Mouse (Mus musculus) thymus, adult 2 months (tissue): Measurements from ENCODE around the gene Tmem132d. TPM values are rescaled to one million over a fixed set of nuclear protein-coding genes. Genes with fewer than 3 reads are reported as not detected.

Experiments
- DNase-seq: peaks from one replicate; pipeline ENCODE4 v3.0.0; 2021
- H3K27ac ChIP-seq: fragments of 200-500 bp; 2 replicates; pipeline ENCODE4 v1.5.1; 2012; ENCODE audit warnings: low read length, control low read depth; ENCODE audit not compliant: control insufficient read depth, insufficient read depth
- H3K27me3 ChIP-seq: fragments of 200-500 bp; 2 replicates; pipeline ENCODE4 v1.6.1; 2012; ENCODE audit warnings: mild to moderate bottlenecking, low read length, moderate library complexity, mixed read lengths; ENCODE audit not compliant: control insufficient read depth, insufficient read depth
- H3K36me3 ChIP-seq: fragments of 200-500 bp; 2 replicates; pipeline ENCODE4 v1.6.1; 2012; ENCODE audit warnings: mild to moderate bottlenecking, low read length, moderate library complexity; ENCODE audit not compliant: control insufficient read depth, insufficient read depth
- H3K4me1 ChIP-seq: fragments of 200-500 bp; replicated peaks from 2 replicates; pipeline ENCODE4 v1.6.1; 2012; ENCODE audit warnings: low read length; ENCODE audit not compliant: control insufficient read depth, insufficient read depth
- H3K4me3 ChIP-seq: fragments of 200-500 bp; 2 replicates; pipeline ENCODE4 v1.5.1; 2012; ENCODE audit warnings: mild to moderate bottlenecking, low read length, control low read depth, moderate library complexity; ENCODE audit not compliant: control insufficient read depth, insufficient read depth
- CTCF ChIP-seq: fragments of 200-500 bp; IDR thresholded peaks from 2 replicates; pipeline ENCODE4 v1.5.1; 2012; ENCODE audit warnings: mild to moderate bottlenecking, control low read depth, low read length, moderate library complexity, borderline replicate concordance; ENCODE audit not compliant: control insufficient read depth, poor library complexity, insufficient read depth; ENCODE audit errors: extremely low read depth
- POLR2A ChIP-seq: fragments of 200-500 bp; IDR thresholded peaks from 2 replicates; pipeline ENCODE4 v1.6.1; 2012; ENCODE audit warnings: mild to moderate bottlenecking, low read length, control low read depth, moderate library complexity; ENCODE audit not compliant: control insufficient read depth, poor library complexity, insufficient read depth; ENCODE audit errors: extremely low read depth
- WGBS: fragments of 180-500 bp; shearing (Covaris S2); methylation state at CpG from one replicate; pipeline ENCODE4 v1.1.7; 2018; 5-methylcytosine and 5-hydroxymethylcytosine counted together
- polyA plus RNA-seq: library from polyadenylated mRNA; depleted of rRNA; stranded (reverse); fragments of >200 nt; gene quantifications from 2 replicates; pipeline ENCODE4 v1.2.3, GENCODE M21; 2012

The Tmem132d gene
- polyA plus RNA-seq, 1 experiment = 0.07 TPM

DNA sequence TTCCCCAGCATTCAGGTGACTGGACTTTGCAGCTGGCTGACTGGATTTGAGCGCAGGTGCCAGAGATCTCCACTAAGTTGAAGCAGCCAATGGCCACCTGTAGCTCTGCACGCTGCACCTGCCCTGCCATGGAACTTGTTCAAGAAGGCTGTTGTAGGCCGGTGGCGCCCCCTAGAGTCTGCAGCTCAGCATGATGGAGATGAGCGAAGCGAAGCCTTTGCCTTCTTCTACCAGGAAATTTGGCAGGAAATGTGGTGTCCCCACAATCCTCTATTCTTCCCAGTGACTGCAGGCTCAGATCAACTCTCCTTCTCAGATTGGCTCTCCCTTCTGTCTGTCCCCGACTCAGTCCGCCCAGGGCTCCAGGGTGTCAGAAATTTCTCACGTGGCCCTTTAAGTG is 4.0 kb upstream of the Tmem132d start:
- 21% methylated on average over 9 of the region's 9 CpGs for WGBS
- no peak overlapping the region for H3K4me3 ChIP-seq
- TF ChIP-seq CTCF (no peak), POLR2A (no peak)
- no peak for DNase-seq
- no peaks in the 10 kb centered on the region for H3K27me3 ChIP-seq
- no peak overlapping the region for H3K27ac ChIP-seq
- H3K4me1 ChIP-seq = no peaks in the 10 kb centered on the region
- no peaks in the 10 kb centered on the region for H3K36me3 ChIP-seq

DNA sequence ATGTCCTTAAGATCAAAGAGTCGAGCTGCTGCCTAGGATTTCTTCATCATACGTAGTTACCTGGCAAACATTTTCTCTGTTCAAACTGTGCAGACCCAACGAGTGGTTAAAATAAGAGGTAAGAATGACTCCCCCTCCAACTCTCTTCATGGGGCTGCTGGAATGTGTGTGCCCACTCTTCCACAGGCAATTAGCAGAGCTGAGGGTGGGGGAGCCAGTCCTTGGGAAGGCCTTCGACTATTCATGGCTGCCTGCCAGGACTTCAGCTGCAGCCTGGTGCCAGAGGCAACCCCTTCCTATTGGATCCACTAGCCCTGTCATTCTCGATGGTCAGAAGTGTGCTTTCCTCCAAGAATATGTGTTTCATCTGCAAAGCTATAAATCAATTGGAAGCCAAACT is 2.8 kb upstream of the Tmem132d start:
- H3K4me3 ChIP-seq = no peak overlapping the region
- no peaks in the 10 kb centered on the region for H3K4me1 ChIP-seq
- no peaks in the 10 kb centered on the region for H3K36me3 ChIP-seq
- TF ChIP-seq POLR2A = no peak
- no peak for TF ChIP-seq CTCF
- H3K27ac ChIP-seq = no peak overlapping the region
- H3K27me3 ChIP-seq = no peaks in the 10 kb centered on the region
- whole genome bisulfite sequencing = 69% methylated on average over 5 of the region's 5 CpGs
- no peak for DNase-seq

DNA sequence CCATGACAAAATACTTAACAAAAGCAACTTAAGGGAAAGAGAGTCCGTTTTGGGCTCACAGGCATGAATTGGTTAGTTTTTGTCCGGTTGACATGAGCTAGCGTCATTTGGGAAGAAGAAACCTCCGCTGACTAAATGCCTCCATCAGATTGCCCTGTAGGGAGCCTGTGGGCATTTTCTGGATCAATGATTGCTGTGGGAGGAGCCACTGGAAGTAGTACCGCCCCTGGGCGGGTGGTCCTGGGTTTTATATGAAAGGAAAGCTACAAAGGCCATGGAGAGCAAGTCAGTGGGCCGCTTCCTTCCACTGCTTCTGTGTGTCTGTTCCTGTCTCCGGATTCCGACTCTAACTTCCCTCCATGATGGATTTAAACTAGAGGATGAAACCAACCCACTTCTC is 909 bp upstream of the Tmem132d start:
- 51% methylated on average over 9 of the region's 9 CpGs for WGBS
- no peak for TF ChIP-seq POLR2A
- no peak for TF ChIP-seq CTCF

DNA sequence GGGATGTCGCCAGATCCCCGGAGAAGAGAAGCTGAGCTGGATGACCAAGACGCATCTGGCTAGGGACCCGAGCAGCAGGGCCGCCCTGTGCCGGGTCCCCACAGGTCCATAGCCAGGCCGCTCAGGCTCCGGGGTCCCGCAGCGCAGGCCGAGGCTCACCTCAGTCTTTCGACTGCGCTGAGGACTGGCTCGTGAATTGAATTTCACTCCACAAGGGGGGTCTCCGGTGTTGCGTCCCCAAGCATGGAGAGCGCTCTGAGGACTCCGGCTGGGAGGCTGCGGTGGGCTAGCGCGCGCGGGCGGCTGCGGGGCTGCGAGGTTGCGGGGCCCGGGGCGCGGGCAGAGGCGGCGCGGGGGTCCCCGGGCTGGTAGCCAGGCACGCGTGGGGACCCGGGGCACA is 455 bp downstream of the Tmem132d start:
- no peak for TF ChIP-seq CTCF
- TF ChIP-seq POLR2A = no peak
- no peaks in the 10 kb centered on the region for H3K36me3 ChIP-seq
- no peak for DNase-seq
- no peak overlapping the region for H3K4me3 ChIP-seq
- 10% methylated on average over 37 of the region's 37 CpGs for WGBS
- no peaks in the 10 kb centered on the region for H3K4me1 ChIP-seq
- no peak overlapping the region for H3K27ac ChIP-seq
- no peaks in the 10 kb centered on the region for H3K27me3 ChIP-seq

More for the DNA sequence above, 909 bp upstream of the Tmem132d start:
- no peak for DNase-seq
- Histone ChIP-seq H3K27ac (no peak overlapping the region), H3K27me3 (no peaks in the 10 kb centered on the region), H3K36me3 (no peaks in the 10 kb centered on the region), H3K4me1 (no peaks in the 10 kb centered on the region), H3K4me3 (no peak overlapping the region)

DNA sequence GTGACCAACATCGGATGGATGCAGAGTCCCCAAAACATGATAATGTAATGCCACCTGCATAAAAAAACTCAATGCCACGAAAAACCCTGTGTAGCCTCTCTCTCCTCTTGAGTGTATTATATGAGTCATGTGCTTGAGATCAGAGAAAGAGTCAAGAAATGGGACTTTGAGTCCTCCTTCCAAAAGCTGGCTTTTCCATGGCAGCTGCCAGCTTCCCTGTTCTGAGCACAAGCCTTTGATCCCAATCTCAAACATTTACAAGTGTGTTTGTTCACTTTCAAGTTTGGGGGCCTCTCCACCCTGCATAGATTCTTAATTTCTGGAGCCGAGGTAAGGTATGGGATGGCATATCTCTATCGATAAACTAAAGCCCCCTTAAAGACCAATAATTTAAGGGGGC is 8.2 kb downstream of the Tmem132d start:
- Histone ChIP-seq H3K4me3 (no peak overlapping the region), H3K27me3 (no peaks in the 10 kb centered on the region), H3K36me3 (no peaks in the 10 kb centered on the region), H3K27ac (no peak overlapping the region), H3K4me1 (no peaks in the 10 kb centered on the region)
- WGBS = 84% methylated on average over 4 of the region's 4 CpGs
- DNase-seq = no peak
- TF ChIP-seq CTCF = no peak
- TF ChIP-seq POLR2A = no peak

DNA sequence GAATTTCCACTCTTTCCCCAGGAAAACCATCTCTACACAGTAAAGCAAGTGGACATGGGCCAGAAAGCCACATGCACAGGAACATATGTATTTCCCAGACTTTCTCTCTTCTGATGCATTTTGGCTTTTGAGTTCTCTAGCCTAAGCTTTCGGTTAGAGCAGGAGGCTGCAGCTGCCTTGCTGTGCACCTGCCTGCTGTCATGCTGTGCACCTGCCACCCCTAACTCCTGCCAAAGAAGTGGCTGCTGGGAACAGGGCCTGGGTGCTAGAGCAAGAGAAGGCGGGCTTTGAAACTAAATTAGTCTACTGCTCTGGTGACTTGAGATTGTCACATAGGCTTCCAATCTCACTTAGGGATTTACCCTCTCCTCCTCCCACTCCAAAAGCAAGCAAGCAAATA is 8.7 kb downstream of the Tmem132d start:
- no peak overlapping the region for H3K4me3 ChIP-seq
- TF ChIP-seq POLR2A (no peak), CTCF (no peak)
- WGBS = 81% methylated on average over 2 of the region's 2 CpGs
- H3K27me3 ChIP-seq = no peaks in the 10 kb centered on the region
- no peak for DNase-seq
- no peak overlapping the region for H3K27ac ChIP-seq
- no peaks in the 10 kb centered on the region for H3K36me3 ChIP-seq
- H3K4me1 ChIP-seq = no peaks in the 10 kb centered on the region

DNA sequence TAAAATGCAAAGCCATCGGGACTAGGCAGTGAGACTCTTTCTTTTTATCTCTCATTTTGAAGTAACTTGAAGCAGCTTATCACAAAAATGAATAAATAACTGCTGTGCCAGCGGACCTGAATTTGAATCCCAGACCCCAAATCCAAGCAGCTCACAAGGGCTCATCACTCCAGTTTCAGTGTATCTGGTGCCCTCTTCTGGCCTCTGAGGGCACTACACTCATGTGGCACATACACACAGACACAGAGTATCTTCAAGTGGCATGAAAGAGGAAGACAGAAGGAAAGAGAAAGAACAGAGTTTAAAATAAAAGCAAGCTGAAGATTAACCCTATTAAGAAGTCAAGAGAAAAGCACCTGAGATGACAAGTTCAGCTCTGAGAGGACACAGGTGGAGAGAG is 10.8 kb downstream of the Tmem132d start:
- Histone ChIP-seq H3K4me1 (no peaks in the 10 kb centered on the region), H3K27ac (no peak overlapping the region), H3K36me3 (no peaks in the 10 kb centered on the region), H3K27me3 (no peaks in the 10 kb centered on the region), H3K4me3 (no peak overlapping the region)
- no peak for DNase-seq
- TF ChIP-seq POLR2A (no peak), CTCF (no peak)
- 97% methylated on average over 2 of the region's 2 CpGs for WGBS
